Comparison of ENCODE assay signal across 21 mouse cellular contexts in genomic region chr10:57835094-57835493, GRCm38 (mm10).
"Had no signal": no experiment of that assay in that cellular context is flagged by ENCODE, and none has a peak within 500 bp of the region (broad histone marks: within the 10 kb centered on the region; RNA-seq: fewer than 3 reads in every experiment).

No protein-coding gene starts in this region.

- H3K4me1 ChIP-seq: liver, embryonic 12.5 days; liver, embryonic 15.5 days; lung, embryonic 15.5 days; midbrain, embryonic 13.5 days; neural tube, embryonic 12.5 days; neural tube, embryonic 15.5 days; stomach, embryonic 15.5 days had no signal

- H3K9ac ChIP-seq: liver, embryonic 12.5 days; liver, embryonic 15.5 days; lung, embryonic 15.5 days; midbrain, embryonic 13.5 days; neural tube, embryonic 12.5 days; neural tube, embryonic 15.5 days; stomach, embryonic 15.5 days had no signal

- H3K27me3 ChIP-seq: liver, embryonic 12.5 days; liver, embryonic 15.5 days; lung, embryonic 15.5 days; neural tube, embryonic 12.5 days; neural tube, embryonic 15.5 days; stomach, embryonic 15.5 days had no signal

- ATAC-seq: intestine, postnatal 0 days; liver, embryonic 12.5 days; midbrain, embryonic 13.5 days; midbrain, embryonic 16.5 days had no signal

- H3K27ac ChIP-seq: kidney, postnatal 0 days; left cerebral cortex, adult 2 months; liver, embryonic 12.5 days; liver, embryonic 15.5 days; lung, embryonic 15.5 days; midbrain, embryonic 13.5 days; neural tube, embryonic 12.5 days; neural tube, embryonic 15.5 days; stomach, embryonic 15.5 days had no signal

- H3K36me3 ChIP-seq: liver, embryonic 12.5 days; liver, embryonic 15.5 days; lung, embryonic 15.5 days; midbrain, embryonic 13.5 days; neural tube, embryonic 12.5 days; neural tube, embryonic 15.5 days; stomach, embryonic 15.5 days had no signal

- DNase-seq: kidney, adult 2 months; kidney, postnatal 25 days; layer of hippocampus, postnatal 36 days; lung, adult 18-20 months; lung, postnatal 10 days; lung, postnatal 36 days; retina, postnatal 1 day; right cerebral cortex, postnatal 25 days; spleen, adult 18-20 months; thymus, postnatal 25 days had no signal

- H3K4me3 ChIP-seq: left cerebral cortex, adult 2 months; liver, embryonic 12.5 days; liver, embryonic 15.5 days; lung, embryonic 15.5 days; midbrain, embryonic 13.5 days; neural tube, embryonic 12.5 days; neural tube, embryonic 15.5 days; stomach, embryonic 15.5 days had no signal
